Mouse (Mus musculus) bone marrow macrophage, adult 2 months (primary cell): Measurements from ENCODE around the gene Tspoap1.

Experiments
- CTCF ChIP-seq: IDR thresholded peaks from 2 replicates; pipeline ENCODE4 v1.5.1; 2012; ENCODE audit warnings: low read depth, mild to moderate bottlenecking, low read length, moderate library complexity
- POLR2A ChIP-seq: IDR thresholded peaks from 2 replicates; pipeline ENCODE4 v1.6.1; 2012; ENCODE audit warnings: mild to moderate bottlenecking, low read depth, low read length, borderline replicate concordance

- TF ChIP-seq CTCF = no peak
- no peak for TF ChIP-seq POLR2A
Measured at GRCm38 (mm10) chr11:87750521-87750920, 9.8 kb upstream of the Tspoap1 start.
